Mouse (Mus musculus) 3134 (cell line): ENCODE measurements at regions not wholly inside any gene's neighbourhood (a gene's known extent, or its start where the extent isn't known, plus 50 kb on each side); places are given as distances from the start of the nearest gene placed in this dataset.

Experiments used
- DNase-seq: peaks from one replicate; pipeline ENCODE4 v3.0.0-alpha.2; 2011; ENCODE audit warnings: low spot score; ENCODE audit not compliant: insufficient read length; ENCODE audit errors: extremely low read depth

DNA sequence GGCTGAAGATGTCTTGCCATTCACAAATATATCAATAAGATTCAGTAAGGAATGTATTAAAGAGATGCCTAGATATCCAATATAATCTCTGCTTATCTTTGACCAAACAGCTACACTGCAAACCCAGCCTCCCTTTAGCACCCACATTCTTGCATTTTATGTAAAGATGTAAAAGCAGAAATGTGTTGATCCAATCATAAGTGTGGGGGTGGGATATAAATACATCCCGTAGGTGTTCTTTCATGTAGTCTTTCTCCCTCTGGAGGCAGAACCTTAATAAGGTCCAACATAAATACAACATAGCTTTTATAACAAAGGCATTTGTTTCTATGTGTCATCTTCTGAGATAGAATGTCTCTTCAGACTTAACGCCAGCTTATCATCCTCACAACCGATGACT lies 637.1 kb upstream of the Flrt2 start:
- DNase-seq = no peak

DNA sequence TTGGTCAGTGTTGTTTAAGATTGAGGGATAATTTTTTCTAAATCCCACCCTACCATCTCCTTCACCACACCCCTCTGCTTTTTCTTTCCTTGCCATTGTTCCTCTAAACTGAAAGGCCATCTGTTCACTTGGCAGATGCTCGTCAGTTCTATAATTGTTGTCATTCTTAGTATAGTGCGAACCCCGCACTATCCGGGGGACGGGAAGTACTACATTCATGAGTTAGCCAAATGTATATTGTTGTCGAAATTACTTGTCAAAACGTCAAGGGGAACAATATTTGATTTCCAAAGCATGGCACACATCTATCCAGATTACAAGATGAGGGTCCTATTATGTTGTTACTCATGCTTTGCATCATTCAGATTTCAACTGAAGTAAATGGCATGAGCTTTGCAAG lies 635.1 kb upstream of the Flrt2 start:
- no peak for DNase-seq

DNA sequence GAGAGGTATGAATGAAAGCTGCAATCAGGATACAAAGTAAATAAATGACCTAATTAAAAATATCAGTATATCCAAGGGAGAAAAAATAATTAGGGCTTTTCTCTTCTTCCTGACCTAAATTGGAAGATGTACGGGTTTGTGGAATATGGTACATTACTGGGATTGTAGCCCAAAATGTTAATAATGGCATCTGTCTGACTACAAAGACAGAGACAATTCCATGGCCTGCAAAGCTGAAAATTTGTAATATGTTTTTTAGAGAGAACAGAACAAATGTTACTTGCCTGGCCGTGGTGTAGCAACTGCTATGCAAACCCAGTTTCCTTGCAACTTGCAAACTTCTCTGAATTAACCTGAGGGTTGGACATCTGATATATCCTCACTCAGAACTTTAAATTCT lies 632.6 kb upstream of the Flrt2 start:
- DNase-seq = no peak

DNA sequence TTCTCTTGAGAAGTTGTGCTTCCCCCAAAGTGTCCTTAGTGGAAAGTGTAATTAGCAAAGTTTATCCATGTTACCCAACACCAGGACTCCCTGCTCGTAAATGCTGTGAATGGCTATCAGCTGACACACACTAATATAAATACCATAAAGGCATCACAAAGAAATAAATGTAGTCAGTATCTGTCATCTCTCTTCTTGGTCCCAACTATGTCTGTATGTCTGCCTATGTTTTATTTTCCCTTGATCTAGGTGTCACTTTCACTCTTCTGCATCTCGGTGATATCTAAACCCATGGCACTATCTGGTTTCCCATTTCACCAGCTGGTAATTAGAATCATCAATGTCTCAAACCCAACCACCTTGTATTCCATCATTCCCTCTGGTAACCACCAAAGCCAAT lies 619.7 kb upstream of the Flrt2 start:
- DNase-seq = no peak

DNA sequence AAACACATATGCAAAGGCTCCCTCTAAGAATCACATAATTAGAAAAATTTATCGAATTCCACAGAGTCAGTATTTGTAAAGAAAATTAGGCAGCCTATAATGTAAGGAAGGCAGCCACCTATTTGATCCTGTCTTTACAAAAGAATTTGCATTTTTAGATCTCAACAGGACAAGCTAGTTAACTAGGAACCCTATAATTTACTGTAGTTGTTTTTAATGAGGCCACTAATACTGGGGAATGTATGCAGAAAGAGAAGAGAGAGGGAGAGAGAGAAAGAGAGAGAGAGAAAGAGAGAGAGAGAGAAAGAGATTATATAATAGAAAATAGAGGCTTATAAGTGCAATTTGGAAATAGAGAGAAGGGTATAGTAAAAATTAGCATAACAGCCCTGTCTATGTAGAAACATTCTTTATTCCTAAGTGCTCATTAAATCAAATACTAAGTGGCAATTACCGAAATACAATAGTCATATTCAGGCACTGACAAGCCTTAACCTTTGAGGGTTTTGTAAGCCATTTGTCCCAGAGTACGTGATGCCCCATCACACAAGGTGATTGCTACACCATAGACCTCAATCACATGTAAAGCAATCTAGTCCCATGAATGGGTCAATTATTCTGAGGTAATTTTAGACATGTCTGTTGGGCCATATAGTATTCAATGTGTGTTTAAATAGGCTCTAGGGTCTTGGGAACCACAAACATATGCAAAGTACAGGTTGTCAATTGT lies 572.6 kb upstream of the Flrt2 start:
- DNase-seq = no peak

DNA sequence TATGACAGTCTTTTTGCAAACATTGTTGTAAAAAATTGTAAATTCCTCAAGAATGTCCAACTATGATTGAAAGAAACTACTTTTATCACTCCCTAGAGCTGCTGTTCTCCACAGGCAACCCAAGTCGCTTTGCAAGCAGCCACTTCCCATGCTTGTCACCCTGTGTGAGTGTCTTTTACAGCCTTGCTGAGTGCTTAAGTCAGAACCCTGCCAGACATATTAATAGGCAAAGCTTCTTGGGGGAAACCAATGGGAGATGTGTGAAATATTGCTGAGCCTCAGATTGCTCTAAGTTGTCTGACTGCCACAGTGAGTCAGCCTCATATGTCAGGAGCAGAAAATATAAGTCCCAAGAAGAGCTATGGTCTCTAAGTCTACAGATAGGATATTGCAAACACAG lies 559.2 kb upstream of the Flrt2 start:
- DNase-seq = no peak

DNA sequence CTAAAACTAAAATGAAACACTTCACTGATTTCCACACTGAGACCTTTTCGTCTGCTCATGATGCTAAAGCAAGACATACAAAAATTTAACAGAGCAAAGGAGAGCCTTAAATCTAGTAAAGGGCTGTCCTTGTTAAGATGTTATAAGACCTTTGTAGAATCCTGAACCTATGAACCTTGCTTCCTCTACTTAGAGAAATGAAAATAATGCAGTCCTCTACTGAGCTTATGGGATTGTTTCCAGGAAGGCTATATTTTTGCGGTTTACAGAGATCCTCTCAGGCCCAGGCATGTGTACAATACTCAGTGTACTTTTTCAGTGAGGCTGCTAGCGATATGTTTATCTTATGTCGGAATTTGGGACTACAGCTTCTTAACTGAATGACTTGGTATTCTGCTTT lies 558.5 kb upstream of the Flrt2 start:
- no peak for DNase-seq

DNA sequence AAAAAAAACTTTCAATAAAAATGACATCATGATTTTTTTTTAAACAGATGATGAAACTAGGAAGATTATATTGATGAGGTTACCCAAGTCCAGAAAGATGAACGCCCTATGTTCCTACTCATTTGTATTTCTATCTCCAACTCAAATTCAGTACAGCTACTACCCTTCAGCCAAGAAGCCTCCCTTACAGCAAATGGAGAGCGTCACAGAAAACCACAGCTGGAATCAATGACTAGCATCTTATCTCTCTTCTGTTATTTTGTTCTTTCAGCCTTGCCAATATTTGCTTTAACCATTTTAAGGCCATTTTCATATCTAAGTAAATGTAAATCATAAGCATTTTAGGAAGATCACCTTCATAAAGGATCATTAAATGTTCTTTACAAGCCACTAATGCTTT lies 553.9 kb upstream of the Flrt2 start:
- DNase-seq = no peak

DNA sequence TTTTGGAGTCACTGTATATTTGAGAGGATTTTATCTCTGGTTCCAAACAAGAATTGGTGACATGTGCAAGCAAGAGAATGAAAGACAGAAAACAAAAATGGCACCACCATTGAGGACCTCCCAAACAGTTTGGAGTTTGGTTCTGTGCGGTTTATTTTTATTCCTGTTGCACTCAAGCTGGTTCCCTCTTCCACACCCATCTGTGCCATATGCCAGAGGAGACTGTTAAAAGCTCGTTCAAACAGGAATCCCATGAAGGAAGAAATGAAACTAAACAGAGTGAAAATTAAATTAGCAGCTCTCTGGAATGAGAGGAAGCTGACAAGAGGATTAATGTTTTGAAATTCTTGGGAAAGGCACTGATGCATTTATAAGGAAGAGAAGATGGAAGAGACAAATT lies 521.0 kb upstream of the Flrt2 start:
- no peak for DNase-seq

DNA sequence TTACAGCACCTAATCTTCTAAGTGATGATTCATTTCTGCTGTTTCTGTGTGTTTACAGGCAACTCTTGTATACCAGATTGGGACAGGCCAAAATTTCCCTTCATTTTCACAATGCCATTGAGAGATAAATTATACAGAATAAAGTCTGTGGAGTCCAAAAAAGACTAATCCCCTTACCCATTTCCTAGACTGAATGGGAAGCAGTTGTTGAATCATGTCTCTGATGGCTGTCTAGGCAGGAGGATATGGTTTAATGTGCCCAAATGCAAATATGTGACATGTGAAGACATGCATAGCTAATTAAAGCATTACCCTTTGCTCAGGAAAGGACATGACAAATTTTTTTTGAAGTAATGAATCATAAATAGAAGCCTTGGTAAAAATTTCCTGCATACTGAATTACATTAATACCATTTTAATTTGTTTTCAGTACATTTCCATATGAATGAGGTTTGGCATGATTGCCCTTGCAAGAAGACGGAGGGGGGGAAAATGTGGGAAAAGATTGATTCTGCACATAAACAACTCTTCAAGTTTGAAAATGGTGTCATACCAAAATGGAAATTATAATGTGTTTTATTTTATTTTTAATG lies 518.1 kb upstream of the Flrt2 start:
- no peak for DNase-seq

DNA sequence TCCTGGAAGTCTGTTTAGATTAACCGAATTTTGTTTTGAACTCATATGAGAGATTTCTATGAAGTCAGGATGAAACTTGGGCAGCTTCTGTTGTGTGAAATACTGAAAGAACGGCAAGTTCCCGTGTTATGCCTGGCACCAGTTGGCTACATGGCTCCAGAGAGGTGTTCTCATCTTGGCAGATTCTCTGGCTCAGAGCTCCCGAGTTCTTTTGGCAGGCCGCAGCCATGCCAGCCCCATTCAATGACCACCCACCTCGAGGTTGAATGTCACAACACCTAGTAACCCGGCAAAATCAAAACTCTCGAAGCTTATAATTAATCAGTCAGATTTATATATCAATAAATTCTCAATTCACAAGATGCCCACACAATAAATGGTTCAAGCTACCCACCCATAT lies 489.5 kb upstream of the Flrt2 start:
- no peak for DNase-seq

DNA sequence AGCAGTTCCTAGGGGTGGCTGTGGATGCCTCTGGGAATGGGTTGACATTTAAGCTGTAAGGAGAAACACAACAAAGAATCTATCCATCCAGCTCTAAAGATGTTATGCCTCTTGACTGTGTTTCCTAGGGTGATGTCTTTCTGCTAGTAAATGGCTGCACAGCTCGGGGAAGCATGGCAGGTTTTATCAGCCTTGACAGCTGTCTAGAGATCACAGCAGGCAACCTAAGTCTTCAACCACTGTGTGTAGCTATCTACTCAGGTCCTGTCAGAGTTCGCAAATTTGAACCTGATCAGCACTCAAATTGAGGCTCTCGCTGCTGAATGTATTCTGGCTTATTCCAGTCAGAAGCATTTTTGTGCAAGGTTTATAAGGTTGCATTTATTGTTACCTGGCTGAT lies 486.9 kb upstream of the Flrt2 start:
- DNase-seq = no peak

DNA sequence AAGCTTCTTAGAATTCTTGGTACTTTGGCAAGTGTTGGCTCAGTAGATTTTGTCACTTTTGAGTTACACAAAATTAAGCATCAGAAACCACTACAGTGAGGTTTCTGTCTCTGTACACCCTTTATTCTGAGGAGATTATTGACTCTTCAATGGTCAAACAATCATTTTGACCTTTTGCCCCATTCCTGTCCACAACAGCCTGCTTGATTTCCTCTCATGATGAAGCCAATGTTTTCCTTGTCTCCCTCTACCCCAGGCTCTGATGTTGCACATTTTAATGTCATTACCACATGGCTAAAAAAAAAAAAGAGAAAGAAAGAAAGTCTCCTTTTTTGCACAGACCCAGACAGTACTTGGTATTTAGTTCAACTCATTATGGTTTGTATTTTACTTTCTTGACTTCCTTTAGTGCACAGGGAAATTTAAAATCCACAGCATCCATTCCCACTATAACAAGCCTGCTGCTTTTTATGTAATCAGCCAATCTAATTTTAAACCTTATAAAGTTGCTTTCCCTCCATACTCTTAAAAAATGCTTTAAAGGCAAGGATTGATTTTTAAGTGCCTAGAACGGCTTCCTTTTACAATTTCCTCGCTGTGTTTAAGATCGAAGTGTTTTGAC lies 452.8 kb upstream of the Flrt2 start:
- DNase-seq = no peak

DNA sequence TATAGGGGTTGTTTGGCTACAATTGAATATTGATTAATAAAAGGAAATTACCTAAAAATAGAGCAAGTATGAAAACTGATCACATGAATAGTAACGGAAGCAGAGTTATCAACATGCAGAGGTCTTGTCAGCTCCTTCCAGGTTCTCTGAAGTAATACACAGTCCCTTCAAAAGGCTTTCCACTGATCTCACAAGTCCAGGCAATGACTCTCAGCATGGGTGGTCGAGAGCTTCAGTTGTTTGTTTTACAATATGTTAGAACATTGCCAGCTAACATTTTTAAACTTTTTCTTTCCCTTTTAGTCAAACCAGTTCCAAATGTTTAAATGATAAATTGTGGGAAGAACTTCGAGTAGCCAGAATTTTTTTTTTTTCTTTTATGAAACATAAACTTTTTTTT lies 424.8 kb upstream of the Flrt2 start:
- DNase-seq = no peak

DNA sequence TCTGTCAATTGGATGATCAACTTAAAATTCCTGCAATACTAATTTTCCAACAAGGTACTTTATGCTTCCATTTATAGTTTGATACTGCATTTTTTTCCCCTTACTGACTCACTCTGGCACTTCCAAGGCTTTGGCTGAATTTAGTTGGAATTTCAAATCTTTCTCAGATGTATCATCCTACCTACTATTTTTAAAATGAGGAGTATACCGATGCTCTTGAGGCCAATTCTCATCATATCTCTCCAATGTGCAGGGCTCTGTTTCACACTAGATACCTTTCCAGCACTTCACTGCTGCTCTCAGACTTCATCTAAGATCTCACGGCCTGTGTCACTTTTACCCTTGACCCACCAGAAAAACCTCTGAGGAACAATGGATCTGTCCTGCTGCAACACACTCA lies 386.6 kb upstream of the Flrt2 start:
- no peak for DNase-seq

DNA sequence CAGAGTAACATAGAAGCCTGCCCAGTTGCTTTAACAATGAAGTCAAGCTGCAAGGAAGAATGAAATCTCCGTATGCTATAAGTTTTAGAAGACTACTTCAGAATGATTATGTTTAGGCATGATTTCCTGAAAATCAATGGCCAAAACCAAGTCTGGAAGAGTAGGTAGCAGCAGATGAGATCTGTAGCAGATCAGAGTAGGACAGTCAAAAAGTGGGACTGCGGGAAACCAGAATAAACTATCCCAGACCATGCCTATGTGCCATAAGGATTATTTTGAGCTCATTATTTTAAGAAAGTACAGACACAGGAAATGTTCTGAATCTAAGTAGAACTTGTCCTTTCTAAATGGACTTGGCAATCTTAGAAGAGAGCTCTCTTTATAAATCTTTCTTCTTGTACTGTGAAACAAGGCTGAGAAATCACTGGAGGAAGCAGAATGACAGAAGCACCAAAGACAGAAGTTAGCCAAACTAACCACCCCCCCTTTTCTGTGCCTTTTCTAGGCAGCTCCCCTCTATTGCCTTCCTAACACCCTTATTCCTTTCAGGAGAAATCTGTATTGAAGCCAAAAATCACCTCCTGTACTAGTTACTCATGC lies 376.8 kb upstream of the Flrt2 start:
- no peak for DNase-seq

DNA sequence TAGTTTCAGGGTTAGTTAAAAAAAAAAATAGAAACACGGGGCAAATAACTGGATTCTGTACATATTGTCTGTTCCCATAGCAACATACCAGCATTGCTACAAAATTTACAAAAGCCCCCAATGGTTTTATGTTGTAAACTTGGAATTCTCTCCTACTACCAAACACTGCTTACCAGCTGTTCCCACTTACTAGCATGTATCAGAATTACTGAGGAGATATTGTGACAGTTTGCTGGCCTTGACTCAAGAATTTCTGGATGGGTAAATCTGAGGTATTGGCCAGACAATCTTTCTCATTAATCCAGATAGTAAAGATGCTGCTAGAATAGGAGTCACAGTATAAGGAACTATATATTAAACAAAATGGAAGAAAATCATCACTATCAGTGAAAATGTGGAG lies 375.2 kb upstream of the Flrt2 start:
- DNase-seq = no peak

DNA sequence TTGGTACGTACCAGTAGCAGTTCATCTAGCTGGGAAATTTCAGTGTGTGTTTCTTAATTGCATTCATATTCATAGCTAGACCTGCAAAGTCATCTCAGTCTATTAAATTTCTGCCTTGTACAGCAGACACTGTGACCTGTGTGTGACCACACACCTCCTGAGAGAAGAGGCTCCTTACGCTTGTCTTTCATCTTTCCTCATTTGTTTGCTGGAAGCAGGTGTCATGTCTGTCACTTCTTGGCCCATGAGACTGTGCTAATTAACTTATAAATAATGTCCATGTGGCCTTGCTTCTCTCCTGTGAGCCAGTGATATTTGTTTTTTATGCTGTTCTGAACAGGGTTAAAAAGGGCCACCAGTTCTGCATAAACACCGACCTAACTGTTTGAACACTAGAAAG lies 370.3 kb upstream of the Flrt2 start:
- DNase-seq = no peak

DNA sequence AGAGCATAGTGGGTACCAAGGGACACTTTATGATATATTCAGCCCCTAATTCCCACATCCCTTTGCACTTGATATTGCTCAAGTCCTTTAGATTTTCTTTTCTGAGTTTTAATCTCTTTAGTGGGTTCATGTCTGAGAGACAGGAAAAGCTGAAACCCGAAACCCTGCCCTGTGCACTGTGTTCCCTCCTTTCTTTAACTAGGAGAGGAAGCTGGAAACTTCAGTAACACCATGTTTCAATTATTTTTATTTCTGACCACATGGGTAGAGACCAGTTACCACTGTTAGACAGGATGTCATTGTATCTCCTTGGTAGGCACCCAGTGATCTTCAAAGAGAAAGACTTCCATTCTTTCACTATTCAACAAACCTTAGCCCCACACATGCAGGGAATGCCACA lies 362.4 kb upstream of the Flrt2 start:
- no peak for DNase-seq

DNA sequence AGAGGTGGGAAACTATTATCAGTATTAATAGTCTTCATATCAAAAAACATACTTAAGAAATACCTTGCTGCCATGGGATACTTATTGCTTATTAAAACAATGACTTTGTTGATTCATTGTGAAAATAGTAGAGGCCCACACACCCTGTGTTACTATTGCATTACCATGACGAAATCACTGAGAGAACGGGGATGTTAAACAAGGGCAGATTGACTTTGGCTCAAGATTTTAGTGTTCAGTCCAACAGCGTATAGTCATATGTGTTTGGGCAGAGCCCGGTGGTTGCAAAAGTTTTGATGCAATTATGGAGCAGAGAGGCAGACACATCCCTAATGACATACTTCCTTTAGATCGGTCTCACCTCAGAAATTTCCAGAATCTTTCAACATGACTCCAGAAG lies 344.2 kb upstream of the Flrt2 start:
- no peak for DNase-seq

DNA sequence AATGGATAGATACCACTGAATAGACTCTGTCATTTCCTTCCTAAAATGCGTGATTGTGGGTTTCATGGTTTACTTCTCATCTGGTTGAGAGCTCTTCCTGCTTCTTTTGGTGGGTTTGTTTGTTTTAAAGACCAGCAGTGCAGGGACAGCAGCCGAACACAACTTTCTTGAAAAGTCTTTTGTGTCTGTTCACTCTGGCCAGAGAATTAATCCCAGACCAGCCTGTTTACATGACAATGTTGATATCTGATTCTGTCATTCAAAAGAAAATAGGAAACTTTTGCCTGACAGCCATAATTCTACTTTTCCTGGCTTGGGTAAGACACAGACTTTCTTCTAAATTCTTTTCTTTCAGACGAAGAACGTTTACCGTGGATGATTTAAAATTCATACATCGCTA lies 336.9 kb upstream of the Flrt2 start:
- no peak for DNase-seq
